Mouse (Mus musculus): ENCODE measurements around the gene Acadl. TPM values are rescaled to one million over a fixed set of nuclear protein-coding genes. Genes with fewer than 3 reads are reported as not detected.

Gene Acadl
- polyA plus RNA-seq, 1 experiment from 2014 or later = 42.7 TPM

DNA sequence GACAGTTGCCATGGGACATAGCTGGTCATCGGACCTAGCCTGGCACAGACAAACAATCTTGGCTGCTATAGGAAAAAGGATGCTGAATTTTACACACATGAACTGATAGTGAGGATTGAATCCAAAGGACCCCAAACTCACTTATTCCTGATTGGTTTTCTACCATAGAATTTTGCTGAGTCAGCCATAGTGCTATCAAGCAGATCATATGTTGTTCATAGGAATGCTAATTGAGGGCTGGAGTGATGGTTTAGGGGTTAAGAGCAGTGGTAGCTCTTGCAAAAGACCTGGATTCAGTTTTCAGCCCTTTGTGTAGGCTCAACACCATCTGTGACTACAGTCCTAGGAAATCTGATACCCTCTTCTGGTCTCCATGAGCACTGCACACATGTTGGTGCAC is 24.1 kb upstream of the Acadl start:
- no peak overlapping the region for H3K9ac ChIP-seq (ENCODE audit: low read depth, low read length)
- H3K4me2 ChIP-seq (ENCODE audit: low read length) = no peak overlapping the region
- H3K36me3 ChIP-seq (ENCODE audit: control insufficient read depth, insufficient read depth, low read length) = no peaks in the 10 kb centered on the region
- H3K27me3 ChIP-seq (ENCODE audit: control insufficient read depth, insufficient read depth, low read depth, low read length) = no peaks in the 10 kb centered on the region
- WGBS = 96% methylated on average over 1 of the region's 1 CpGs
- H3K27ac ChIP-seq (ENCODE audit: low read length) = no peak overlapping the region
- no peak overlapping the region for H3K4me3 ChIP-seq (ENCODE audit: low read depth, low read length)
- H3K9me3 ChIP-seq (replicated peaks; ENCODE audit: control insufficient read depth, low read length, poor library complexity, severe bottlenecking) = no peaks in the 10 kb centered on the region
- no peak for ATAC-seq
- H3K4me1 ChIP-seq (ENCODE audit: control insufficient read depth, insufficient read depth, low read length) = no peaks in the 10 kb centered on the region

DNA sequence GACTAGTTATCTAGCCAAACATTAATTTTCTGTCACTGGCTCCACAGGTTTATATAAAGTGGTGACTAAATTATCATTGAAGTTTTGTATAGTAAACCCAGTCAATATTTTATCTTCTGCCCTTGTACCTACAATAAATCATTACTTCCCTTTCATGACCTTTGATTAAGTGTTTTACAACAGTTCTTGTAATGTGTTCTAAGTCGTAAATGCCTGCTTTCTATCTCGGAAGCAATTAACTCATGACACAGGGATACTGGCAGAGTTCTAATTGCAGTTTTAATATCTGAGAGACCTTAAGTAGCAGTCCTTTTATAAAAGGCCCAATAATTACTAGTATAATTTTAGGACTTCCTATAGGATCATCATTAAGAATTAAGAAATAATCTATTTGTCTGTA is 17.1 kb upstream of the Acadl start:
- no peak for ATAC-seq
- Histone ChIP-seq H3K27me3 (ENCODE audit: control insufficient read depth, insufficient read depth, low read depth, low read length) (no peaks in the 10 kb centered on the region), H3K4me3 (ENCODE audit: low read depth, low read length) (no peak overlapping the region), H3K9me3 (replicated peaks; ENCODE audit: control insufficient read depth, low read length, poor library complexity, severe bottlenecking) (no peaks in the 10 kb centered on the region), H3K9ac (ENCODE audit: low read depth, low read length) (no peak overlapping the region), H3K4me2 (ENCODE audit: low read length) (no peak overlapping the region), H3K4me1 (ENCODE audit: control insufficient read depth, insufficient read depth, low read length) (no peaks in the 10 kb centered on the region), H3K36me3 (ENCODE audit: control insufficient read depth, insufficient read depth, low read length) (no peaks in the 10 kb centered on the region), H3K27ac (ENCODE audit: low read length) (no peak overlapping the region)
- WGBS = 93% methylated on average over 2 of the region's 2 CpGs

DNA sequence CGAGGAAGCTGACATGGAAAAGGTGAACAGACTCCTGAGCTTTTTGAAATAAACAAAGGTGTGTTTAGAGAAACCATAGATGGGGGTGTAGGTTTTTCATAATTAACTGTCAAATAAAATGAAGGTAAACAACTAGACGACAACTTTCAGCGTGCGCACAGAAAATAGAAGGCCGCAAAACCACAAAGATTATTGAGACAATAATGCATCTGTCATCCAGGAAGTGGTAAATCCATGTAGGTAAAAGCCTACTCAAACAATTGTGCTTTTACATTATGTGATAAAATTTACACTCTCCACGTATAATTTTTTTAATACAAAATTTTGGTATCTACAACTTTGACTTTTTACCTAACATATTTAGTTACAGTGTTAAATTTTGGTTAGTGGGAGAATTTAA is 11.7 kb upstream of the Acadl start:
- no peak overlapping the region for H3K27ac ChIP-seq (ENCODE audit: low read length)
- no peak overlapping the region for H3K9ac ChIP-seq (ENCODE audit: low read depth, low read length)
- H3K9me3 ChIP-seq (replicated peaks; ENCODE audit: control insufficient read depth, low read length, poor library complexity, severe bottlenecking) = no peaks in the 10 kb centered on the region
- H3K4me2 ChIP-seq (ENCODE audit: low read length) = no peak overlapping the region
- no peaks in the 10 kb centered on the region for H3K36me3 ChIP-seq (ENCODE audit: control insufficient read depth, insufficient read depth, low read length)
- no peaks in the 10 kb centered on the region for H3K27me3 ChIP-seq (ENCODE audit: control insufficient read depth, insufficient read depth, low read depth, low read length)
- no peaks in the 10 kb centered on the region for H3K4me1 ChIP-seq (ENCODE audit: control insufficient read depth, insufficient read depth, low read length)
- no peak overlapping the region for H3K4me3 ChIP-seq (ENCODE audit: low read depth, low read length)
- no peak for ATAC-seq
- 93% methylated on average over 6 of the region's 6 CpGs for WGBS

DNA sequence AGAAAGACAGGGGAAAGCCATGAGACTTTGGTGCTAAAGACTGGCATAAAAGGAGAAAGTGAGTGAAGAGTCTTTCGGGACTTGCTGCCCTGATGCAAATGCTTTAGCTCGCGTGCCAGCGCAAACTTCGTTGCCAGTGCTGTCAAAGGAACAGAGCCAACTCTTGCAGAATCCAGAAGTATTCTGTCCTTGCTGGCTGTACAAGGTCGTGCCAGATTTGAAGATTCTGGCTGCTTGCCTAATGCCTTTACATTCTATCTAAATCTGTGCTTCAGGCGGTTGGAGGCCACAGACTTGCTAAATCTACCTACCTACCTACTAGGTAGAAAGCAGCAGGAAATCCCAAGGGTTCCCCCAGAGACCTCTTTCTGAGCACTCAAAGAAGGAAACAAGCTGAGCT is 8.5 kb upstream of the Acadl start:
- Histone ChIP-seq H3K36me3 (ENCODE audit: control insufficient read depth, insufficient read depth, low read length) (no peaks in the 10 kb centered on the region), H3K27ac (ENCODE audit: low read length) (no peak overlapping the region), H3K27me3 (ENCODE audit: control insufficient read depth, insufficient read depth, low read depth, low read length) (no peaks in the 10 kb centered on the region), H3K9me3 (replicated peaks; ENCODE audit: control insufficient read depth, low read length, poor library complexity, severe bottlenecking) (no peaks in the 10 kb centered on the region), H3K4me1 (ENCODE audit: control insufficient read depth, insufficient read depth, low read length) (no peaks in the 10 kb centered on the region), H3K4me3 (ENCODE audit: low read depth, low read length) (no peak overlapping the region), H3K9ac (ENCODE audit: low read depth, low read length) (no peak overlapping the region), H3K4me2 (ENCODE audit: low read length) (no peak overlapping the region)
- ATAC-seq = no peak
- 67% methylated on average over 7 of the region's 7 CpGs for WGBS

DNA sequence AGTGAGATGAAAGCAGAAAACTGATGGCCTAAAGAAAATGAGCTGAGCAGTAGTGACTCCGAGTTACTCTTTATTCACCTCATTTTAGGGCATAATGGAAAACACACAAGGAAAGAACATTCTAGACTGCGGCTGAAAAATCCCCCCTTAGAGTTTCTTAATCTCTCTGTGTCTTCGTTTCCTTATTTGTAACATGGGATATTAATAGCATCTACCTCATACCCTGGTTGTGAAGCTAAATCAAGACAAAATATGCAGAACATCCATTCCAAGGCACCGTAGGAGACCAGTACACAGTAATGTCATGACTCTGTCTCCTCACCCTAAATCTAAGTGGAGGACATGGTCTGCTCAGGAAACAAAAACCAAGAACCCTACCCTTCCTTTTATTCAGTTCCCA is 2.6 kb upstream of the Acadl start:
- no peaks in the 10 kb centered on the region for H3K36me3 ChIP-seq (ENCODE audit: control insufficient read depth, insufficient read depth, low read length)
- H3K4me1 ChIP-seq (ENCODE audit: control insufficient read depth, insufficient read depth, low read length) = peaks cover 5% of the 10 kb centered on the region; the same call in 1 of the 2 replicates
- H3K9me3 ChIP-seq (replicated peaks; ENCODE audit: control insufficient read depth, low read length, poor library complexity, severe bottlenecking) = no peaks in the 10 kb centered on the region
- H3K27me3 ChIP-seq (ENCODE audit: control insufficient read depth, insufficient read depth, low read depth, low read length) = no peaks in the 10 kb centered on the region
- H3K4me2 ChIP-seq (ENCODE audit: low read length) = no peak overlapping the region
- no peak overlapping the region for H3K9ac ChIP-seq (ENCODE audit: low read depth, low read length)
- 82% methylated on average over 4 of the region's 4 CpGs for WGBS
- no peak overlapping the region for H3K4me3 ChIP-seq (ENCODE audit: low read depth, low read length)
- no peak for ATAC-seq
- H3K27ac ChIP-seq (ENCODE audit: low read length) = no peak overlapping the region

DNA sequence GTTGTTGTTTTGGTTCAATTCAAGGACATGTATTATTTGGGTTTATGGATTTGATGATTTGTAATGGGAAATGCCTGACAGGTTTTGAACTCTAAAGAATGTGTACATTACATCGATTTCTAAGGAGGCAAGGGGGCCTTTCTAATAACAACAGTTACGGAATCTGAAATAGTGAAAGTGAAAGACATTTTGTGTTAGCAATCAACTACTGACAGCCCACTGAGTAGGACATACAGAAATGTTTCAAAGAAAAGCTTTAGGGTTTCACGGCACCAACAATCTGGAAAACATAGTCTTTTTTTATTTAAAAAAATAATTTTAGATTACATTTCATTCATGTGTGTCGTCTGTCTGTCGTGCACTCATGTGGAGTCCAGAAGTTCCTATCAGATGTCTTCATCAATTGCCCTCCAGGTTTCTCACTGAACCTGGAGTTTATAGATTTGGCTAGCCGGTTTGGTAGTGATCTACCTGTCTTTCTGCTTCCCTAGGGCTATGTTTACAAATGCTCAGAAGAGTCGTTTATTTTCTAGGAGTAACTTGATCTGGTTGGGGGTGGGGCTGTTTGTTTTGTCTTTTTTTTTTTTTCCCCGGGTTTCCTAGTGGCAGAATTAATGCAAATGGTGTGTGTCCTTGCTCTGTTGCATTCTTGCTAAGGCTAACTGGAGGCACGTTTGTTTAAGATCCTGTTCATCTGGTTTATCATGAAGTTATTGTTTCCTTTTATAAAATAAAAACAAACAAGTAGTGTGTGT is 841 bp upstream of the Acadl start:
- Histone ChIP-seq H3K9me3 (replicated peaks; ENCODE audit: control insufficient read depth, low read length, poor library complexity, severe bottlenecking) (0 out of 2 replicates have a peak, but pooled peaks cover 3% of the 10 kb centered on the region), H3K4me3 (ENCODE audit: low read depth, low read length) (no peak overlapping the region)
- ATAC-seq = no peak

DNA sequence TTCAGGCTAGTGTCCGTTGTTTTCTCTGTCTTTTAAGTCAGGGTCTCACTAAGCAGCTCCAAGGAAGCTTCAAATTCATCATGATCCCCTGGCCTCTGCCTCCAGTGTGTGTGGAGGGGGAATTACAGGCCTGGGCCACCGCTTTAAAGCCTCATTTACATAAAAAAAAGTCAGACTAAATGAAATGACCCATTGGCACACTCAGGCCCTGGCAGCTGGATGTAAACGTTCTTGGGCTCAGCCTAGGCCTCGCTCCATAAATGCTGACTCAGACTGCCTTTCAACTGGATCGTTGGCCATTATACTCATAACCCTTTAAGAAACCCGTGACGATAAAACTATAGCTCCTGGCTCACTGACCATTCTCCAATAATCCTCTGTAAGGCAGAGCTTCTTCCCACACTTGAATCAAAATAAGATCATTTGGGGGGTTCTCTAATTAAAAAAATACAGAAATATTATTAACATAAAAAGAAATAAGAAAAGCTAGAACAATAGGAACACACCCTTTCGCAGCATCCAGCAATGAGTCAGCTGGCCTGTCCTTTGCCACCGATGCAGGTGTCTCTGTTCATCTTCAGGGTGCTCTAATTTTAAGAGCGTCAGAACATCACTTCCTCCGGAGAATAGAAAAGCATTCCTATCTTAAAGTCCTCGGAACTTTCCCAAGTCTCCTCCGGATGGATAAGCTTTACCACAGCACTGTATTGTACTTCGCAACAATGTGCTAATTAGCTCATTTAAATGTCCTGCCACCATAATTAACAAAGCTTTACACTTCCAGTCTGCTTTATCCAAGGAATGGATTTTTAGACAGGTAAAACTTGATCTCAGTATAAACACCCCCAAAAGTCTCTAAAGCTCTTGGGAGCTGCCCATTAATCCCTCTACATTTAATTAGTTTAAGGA is 1.1 kb downstream of the Acadl start:
- H3K4me2 ChIP-seq (ENCODE audit: low read length) = peak overlapping the region; percentile 94
- ATAC-seq = peak; percentile 40; the same call in 1 of the 2 replicates
- 11% methylated on average over 14 of the region's 14 CpGs for WGBS
- 0 out of 2 replicates have a peak, but pooled peaks cover 3% of the 10 kb centered on the region for H3K9me3 ChIP-seq (replicated peaks; ENCODE audit: control insufficient read depth, low read length, poor library complexity, severe bottlenecking)
- no peak overlapping the region for H3K27ac ChIP-seq (ENCODE audit: low read length)
- no peaks in the 10 kb centered on the region for H3K27me3 ChIP-seq (ENCODE audit: control insufficient read depth, insufficient read depth, low read depth, low read length)
- no peak overlapping the region for H3K9ac ChIP-seq (ENCODE audit: low read depth, low read length)
- no peaks in the 10 kb centered on the region for H3K36me3 ChIP-seq (ENCODE audit: control insufficient read depth, insufficient read depth, low read length)
- H3K4me1 ChIP-seq (ENCODE audit: control insufficient read depth, insufficient read depth, low read length) = peaks cover 5% of the 10 kb centered on the region; the same call in 1 of the 2 replicates
- H3K4me3 ChIP-seq (ENCODE audit: low read depth, low read length) = peak overlapping the region; percentile 87

More for the DNA sequence above, 841 bp upstream of the Acadl start:
- no peak overlapping the region for H3K9ac ChIP-seq (ENCODE audit: low read depth, low read length)
- no peak overlapping the region; the same call in 1 of the 2 replicates for H3K4me2 ChIP-seq (ENCODE audit: low read length)
- H3K27ac ChIP-seq (ENCODE audit: low read length) = no peak overlapping the region
- H3K36me3 ChIP-seq (ENCODE audit: control insufficient read depth, insufficient read depth, low read length) = no peaks in the 10 kb centered on the region
- H3K4me1 ChIP-seq (ENCODE audit: control insufficient read depth, insufficient read depth, low read length) = peaks cover 5% of the 10 kb centered on the region; the same call in 1 of the 2 replicates
- H3K27me3 ChIP-seq (ENCODE audit: control insufficient read depth, insufficient read depth, low read depth, low read length) = no peaks in the 10 kb centered on the region
- 17% methylated on average over 9 of the region's 9 CpGs for WGBS

DNA sequence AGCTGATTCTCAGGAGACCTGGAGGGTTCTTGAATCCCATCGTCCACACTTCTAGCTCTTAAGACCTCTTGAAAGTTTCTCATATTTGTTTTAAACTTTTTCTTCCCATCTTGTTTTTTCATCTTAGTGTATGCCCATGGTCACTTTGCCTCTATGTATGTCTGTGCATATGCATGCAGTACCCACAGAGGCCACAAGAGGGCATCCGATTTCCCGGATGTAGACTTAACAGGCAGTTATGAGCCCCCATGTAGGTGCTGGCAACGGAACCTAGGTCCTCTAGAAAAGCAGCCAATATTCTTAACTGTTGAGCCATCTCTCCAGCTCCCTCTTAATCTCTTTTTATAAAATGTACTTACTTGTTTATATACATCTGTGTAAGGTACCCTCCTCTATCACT is 15.6 kb downstream of the Acadl start:
- no peak overlapping the region for H3K4me3 ChIP-seq (ENCODE audit: low read depth, low read length)
- H3K36me3 ChIP-seq (ENCODE audit: control insufficient read depth, insufficient read depth, low read length) = no peaks in the 10 kb centered on the region
- no peaks in the 10 kb centered on the region for H3K27me3 ChIP-seq (ENCODE audit: control insufficient read depth, insufficient read depth, low read depth, low read length)
- WGBS = 87% methylated on average over 4 of the region's 4 CpGs
- peaks cover 2% of the 10 kb centered on the region; the same call in 1 of the 2 replicates for H3K9me3 ChIP-seq (replicated peaks; ENCODE audit: control insufficient read depth, low read length, poor library complexity, severe bottlenecking)
- no peak overlapping the region for H3K9ac ChIP-seq (ENCODE audit: low read depth, low read length)
- no peak overlapping the region for H3K27ac ChIP-seq (ENCODE audit: low read length)
- H3K4me2 ChIP-seq (ENCODE audit: low read length) = no peak overlapping the region
- no peak for ATAC-seq
- no peaks in the 10 kb centered on the region for H3K4me1 ChIP-seq (ENCODE audit: control insufficient read depth, insufficient read depth, low read length)
